Mouse (Mus musculus) midbrain, postnatal 0 days (tissue): ENCODE data around the gene Stbd1. TPM values are rescaled to one million over a fixed set of nuclear protein-coding genes. Genes with fewer than 3 reads are reported as not detected.

Experiments
- ATAC-seq: fragments of 200-750 bp; cut with Nextera tagmentation; 2 replicates; pipeline ENCODE4 v1.8.0; 2017; ENCODE audit warnings: moderate number of reproducible peaks, mild to moderate bottlenecking, moderate TSS enrichment, moderate library complexity; ENCODE audit not compliant: low FRiP score
- DNase-seq: peaks from one replicate; pipeline ENCODE4 v3.0.0-alpha.2; 2015; ENCODE audit warnings: low spot score
- H3K27ac ChIP-seq: fragments of 300-500 bp; sonication (generic); 2 replicates; pipeline ENCODE4 v1.5.1; 2014; ENCODE audit warnings: low read depth, mild to moderate bottlenecking, low read length, mixed read lengths
- H3K27me3 ChIP-seq: fragments of 300-500 bp; sonication (generic); 2 replicates; pipeline ENCODE4 v1.6.1; 2014; ENCODE audit warnings: low read length, control low read depth, mixed read lengths; ENCODE audit not compliant: insufficient read depth
- H3K36me3 ChIP-seq: fragments of 300-500 bp; sonication (generic); 2 replicates; pipeline ENCODE4 v1.6.1; 2014; ENCODE audit warnings: low read length, control low read depth, mixed read lengths; ENCODE audit not compliant: insufficient read depth
- H3K4me1 ChIP-seq: fragments of 300-500 bp; sonication (generic); 2 replicates; pipeline ENCODE4 v1.6.1; 2014; ENCODE audit warnings: mild to moderate bottlenecking, control low read depth, antibody characterized with exemption, low read length, mixed read lengths; ENCODE audit not compliant: insufficient read depth
- H3K4me2 ChIP-seq: fragments of 300-500 bp; sonication (generic); 2 replicates; pipeline ENCODE4 v1.6.1; 2014; ENCODE audit warnings: low read depth, mild to moderate bottlenecking, low read length, mixed read lengths; ENCODE audit not compliant: poor library complexity, severe bottlenecking
- H3K4me3 ChIP-seq: fragments of 300-500 bp; sonication (generic); 2 replicates; pipeline ENCODE4 v1.5.1; 2014; ENCODE audit warnings: low read depth, mild to moderate bottlenecking, low read length, moderate library complexity
- H3K9ac ChIP-seq: fragments of 300-500 bp; sonication (generic); replicated peaks from 2 replicates; pipeline ENCODE4 v1.6.1; 2014; ENCODE audit warnings: mild to moderate bottlenecking, low read length, moderate library complexity, mixed read lengths; ENCODE audit not compliant: poor library complexity, severe bottlenecking
- H3K9me3 ChIP-seq: fragments of 300-500 bp; sonication (generic); 2 replicates; pipeline ENCODE4 v1.6.1; 2016; ENCODE audit warnings: low read length, control low read depth
- CTCF ChIP-seq: IDR thresholded peaks from 2 replicates; pipeline ENCODE4 v1.5.1; 2016; ENCODE audit warnings: antibody characterized with exemption, mild to moderate bottlenecking
- WGBS: fragments of 180-500 bp; shearing (Covaris S2); extraction: QIAGEN DNeasy Blood & Tissue Kit; methylation state at CpG from one replicate; pipeline ENCODE4 v1.1.7; 2014; 5-methylcytosine and 5-hydroxymethylcytosine counted together
- polyA plus RNA-seq: library from polyadenylated mRNA; unstranded; fragments of >200 nt; fragmentation: Nextera tagmentation; extraction: Ambion mirVana; gene quantifications from 2 replicates; pipeline ENCODE4 v1.2.1, GENCODE M21; 2015
- total RNA-seq: library from RNA; depleted of rRNA; stranded (reverse); fragments of >200 nt; gene quantifications from 2 replicates; pipeline ENCODE4 v1.2.3, GENCODE M21; 2014; rRNA removed

Stbd1 gene
- 2.2 and 2.5 TPM in 2 replicates for total RNA-seq
- 3.7 and 4.7 TPM in 2 replicates for polyA plus RNA-seq

DNA sequence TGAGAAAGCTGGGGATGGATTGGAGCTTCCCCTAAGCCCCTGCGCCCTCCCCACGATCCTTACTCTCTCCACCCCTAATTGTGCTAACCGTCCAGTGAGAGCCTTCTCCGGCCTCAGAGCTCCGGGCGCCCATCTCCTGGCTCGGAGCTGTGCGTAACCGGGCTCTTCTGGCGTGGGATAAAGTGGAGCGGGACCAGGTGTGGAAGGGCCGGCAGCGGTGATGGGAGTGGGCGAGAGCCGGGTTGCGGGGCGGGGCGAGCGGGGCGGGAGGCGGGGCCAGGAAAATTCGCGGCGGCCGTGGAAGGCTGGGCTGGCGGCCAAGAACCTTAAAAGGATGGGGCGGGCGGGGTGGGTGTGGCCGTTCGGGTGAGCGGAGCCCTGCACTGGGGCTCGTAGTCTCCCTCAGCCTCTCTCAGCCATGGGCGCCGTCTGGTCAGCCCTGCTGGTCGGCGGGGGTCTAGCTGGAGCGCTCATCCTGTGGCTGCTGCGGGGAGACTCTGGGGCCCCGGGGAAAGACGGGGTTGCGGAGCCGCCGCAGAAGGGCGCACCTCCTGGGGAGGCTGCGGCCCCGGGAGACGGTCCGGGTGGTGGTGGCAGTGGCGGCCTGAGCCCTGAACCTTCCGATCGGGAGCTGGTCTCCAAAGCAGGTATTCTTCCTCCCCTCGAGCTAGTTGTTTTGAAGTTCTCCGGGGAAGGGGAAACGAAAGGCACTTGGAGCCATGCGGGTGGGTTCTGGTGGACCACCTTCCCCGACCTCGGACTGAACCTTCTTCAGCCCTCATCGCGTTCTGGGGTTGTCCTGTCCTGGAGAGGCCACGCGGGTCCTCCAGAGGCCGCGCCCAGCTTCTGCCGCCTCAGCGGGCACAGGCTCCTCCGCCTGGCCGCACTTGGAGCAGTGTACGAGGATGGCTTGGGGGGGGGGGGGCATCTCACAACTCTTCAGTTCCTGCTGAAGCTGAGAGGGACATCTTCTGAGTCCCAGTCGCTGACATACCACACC is at the start of gene Stbd1:
Stbd1 (plus strand) TSS at position 351 of the 1,000 bp plus-strand sequence.
- Histone ChIP-seq H3K27me3 (peaks cover 4% of the 10 kb centered on the region; the same call in 1 of the 2 replicates), H3K27ac (no peak within 1 kb of the TSS), H3K9ac (peak within 1 kb of the TSS; percentile 64), H3K4me1 (no peaks in the 10 kb centered on the region), H3K36me3 (no peaks in the 10 kb centered on the region), H3K4me3 (peak within 1 kb of the TSS; percentile 66), H3K4me2 (peak within 1 kb of the TSS; percentile 93), H3K9me3 (no peaks in the 10 kb centered on the region)
- under 1% methylated on average over 45 of the region's 69 CpGs for WGBS
- ATAC-seq, result peak; percentile 77
- TF ChIP-seq CTCF, result no peak; the same call in 1 of the 2 replicates
- DNase-seq, result peak; percentile 50

DNA sequence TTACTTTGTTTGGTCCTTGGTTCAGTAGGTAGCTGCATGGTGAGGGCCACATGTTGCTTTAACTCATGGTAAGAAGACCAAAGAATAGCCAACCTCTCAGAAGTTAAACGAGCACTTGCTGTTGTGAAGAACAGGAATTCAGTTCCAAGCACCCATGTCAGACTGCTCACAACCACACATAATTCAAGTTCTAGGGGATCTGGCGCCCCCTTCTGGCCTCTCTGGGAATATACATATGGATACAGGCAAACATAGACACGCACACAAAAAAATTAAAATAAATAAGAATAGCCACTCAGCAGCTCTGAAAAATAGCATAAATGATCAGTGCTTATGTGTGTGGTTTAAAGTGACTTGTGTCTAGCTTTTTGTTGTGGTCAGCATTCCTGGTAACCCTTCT is 48.9 kb upstream of the Stbd1 start:
- 69% methylated on average over 3 of the region's 3 CpGs for WGBS
- Histone ChIP-seq H3K4me3 (no peak overlapping the region), H3K4me2 (no peak overlapping the region), H3K27me3 (no peaks in the 10 kb centered on the region), H3K4me1 (no peaks in the 10 kb centered on the region), H3K9ac (no peak overlapping the region), H3K36me3 (no peaks in the 10 kb centered on the region), H3K27ac (no peak overlapping the region), H3K9me3 (no peaks in the 10 kb centered on the region)
- no peak for ATAC-seq
- TF ChIP-seq CTCF, result peak; percentile 45
- no peak for DNase-seq

DNA sequence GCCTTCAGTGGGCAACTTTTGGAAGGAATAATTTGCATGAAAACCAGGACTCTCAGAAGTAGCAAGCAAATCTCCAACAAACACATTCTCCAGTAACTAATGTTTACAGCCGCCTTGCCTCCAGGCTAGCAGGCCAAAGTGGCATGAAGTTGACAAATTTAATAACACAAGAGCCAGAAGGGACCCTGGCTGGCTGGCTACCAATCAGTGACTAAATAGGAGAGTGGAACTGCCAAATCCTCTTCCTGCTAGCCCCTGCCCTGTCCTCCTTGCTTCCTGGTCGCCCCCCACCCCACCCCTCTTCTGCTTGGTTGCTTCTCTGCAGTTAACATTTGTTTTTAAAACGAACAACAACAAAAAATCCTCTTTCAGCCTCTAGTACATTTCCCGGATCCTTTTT is 48.4 kb upstream of the Stbd1 start:
- H3K4me2 ChIP-seq, result no peak overlapping the region
- H3K27ac ChIP-seq, result no peak overlapping the region
- H3K9ac ChIP-seq, result no peak overlapping the region
- no peaks in the 10 kb centered on the region for H3K9me3 ChIP-seq
- TF ChIP-seq CTCF, result no peak
- H3K4me3 ChIP-seq, result no peak overlapping the region
- H3K27me3 ChIP-seq, result no peaks in the 10 kb centered on the region
- 76% methylated on average over 4 of the region's 4 CpGs for WGBS
- H3K4me1 ChIP-seq, result no peaks in the 10 kb centered on the region
- no peaks in the 10 kb centered on the region for H3K36me3 ChIP-seq
- DNase-seq (peak; percentile 51), ATAC-seq (no peak)

DNA sequence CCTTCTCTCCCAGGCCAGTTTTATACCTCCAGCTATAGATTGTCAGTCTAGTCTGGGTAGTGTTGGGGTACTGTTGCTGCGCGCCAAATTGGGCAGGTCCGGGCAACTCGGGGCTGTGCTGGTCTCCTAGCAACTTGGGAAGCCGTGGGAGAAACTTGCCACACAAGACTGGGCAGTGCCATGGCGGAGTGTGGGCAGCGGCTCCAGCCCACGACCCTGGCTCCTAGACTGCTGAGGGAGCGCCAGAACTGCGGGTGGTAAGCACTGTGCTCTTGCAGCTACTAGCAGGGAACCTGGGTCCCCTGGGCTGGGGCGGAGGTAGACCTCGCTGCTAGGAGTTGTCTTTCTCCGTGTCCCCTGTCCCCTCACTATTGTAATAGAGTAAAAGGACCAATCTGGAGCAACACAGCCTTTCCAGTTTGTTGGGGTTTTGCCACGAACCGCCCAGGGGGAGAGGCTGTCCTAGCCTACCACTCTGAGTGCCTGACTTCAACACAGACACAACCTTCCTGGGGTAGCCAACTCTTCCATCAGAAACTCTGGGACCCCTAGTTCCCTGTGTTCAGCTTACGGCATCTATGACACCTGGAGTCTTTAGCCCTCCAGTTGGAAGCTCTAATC is 47.8 kb upstream of the Stbd1 start, which contains the start of gene Fam47e:
Fam47e (plus strand) TSS at position 179 of the 621 bp plus-strand sequence.
- no peaks in the 10 kb centered on the region for H3K36me3 ChIP-seq
- no peak within 1 kb of the TSS for H3K27ac ChIP-seq
- H3K4me2 ChIP-seq, result no peak within 1 kb of the TSS
- WGBS, result 69% methylated on average over 16 of the region's 16 CpGs
- ATAC-seq (peak; percentile 60), DNase-seq (peak; percentile 59)
- TF ChIP-seq CTCF, result no peak
- H3K4me1 ChIP-seq, result no peaks in the 10 kb centered on the region
- H3K9me3 ChIP-seq, result no peaks in the 10 kb centered on the region
- H3K27me3 ChIP-seq, result no peaks in the 10 kb centered on the region
- no peak within 1 kb of the TSS for H3K9ac ChIP-seq
- no peak within 1 kb of the TSS for H3K4me3 ChIP-seq

DNA sequence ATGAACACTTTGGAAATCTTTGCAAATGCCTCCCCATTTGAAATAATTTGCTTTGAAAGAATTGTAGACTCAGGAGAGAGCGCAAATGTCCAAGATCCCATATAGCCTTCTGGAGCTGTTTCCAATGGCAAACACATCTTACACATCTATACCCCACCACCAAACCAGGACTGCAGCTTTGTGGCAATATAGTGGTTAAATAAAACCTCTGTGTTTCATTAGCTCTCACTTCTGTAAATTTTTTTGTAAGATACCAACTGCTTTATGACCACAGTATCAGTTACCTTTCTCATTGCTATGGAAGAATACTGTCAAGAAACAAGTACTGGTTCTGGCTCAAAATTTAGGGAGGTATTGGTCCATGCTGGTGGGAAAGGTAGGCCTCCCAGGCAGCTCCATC is 46.9 kb upstream of the Stbd1 start:
- DNase-seq, result no peak
- no peak for ATAC-seq
- Histone ChIP-seq H3K4me1 (no peaks in the 10 kb centered on the region), H3K36me3 (no peaks in the 10 kb centered on the region), H3K27me3 (no peaks in the 10 kb centered on the region), H3K4me2 (no peak overlapping the region), H3K9me3 (no peaks in the 10 kb centered on the region), H3K27ac (no peak overlapping the region), H3K9ac (no peak overlapping the region), H3K4me3 (no peak overlapping the region)
- no peak for TF ChIP-seq CTCF
- whole genome bisulfite sequencing, result 97% methylated on average over 1 of the region's 1 CpGs
